Comparison of ENCODE assay signal across 20 mouse cellular contexts in the genomic region with DNA sequence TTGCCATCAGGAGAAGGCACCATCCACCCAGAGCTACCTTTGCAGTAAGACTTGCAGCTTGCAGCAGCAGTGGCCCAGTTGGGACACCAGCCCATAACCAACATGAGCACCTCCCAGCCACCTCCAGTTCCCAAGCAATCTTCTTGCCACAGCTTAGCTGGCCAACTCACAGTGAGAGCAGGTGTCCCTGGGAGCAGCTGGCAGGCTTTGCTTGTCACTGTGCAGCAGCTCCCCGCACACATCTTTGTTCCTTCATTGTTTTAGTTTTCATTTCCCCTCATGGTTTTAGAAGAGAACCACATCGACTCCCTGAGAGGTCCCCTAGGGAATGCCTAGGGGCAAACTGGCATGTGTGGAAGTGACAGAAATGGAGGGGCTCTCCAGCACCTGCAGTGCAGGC. TPM values are rescaled to one million over a fixed set of nuclear protein-coding genes. Genes with fewer than 3 reads are reported as not detected.
DNase-seq lines count a peak whose midpoint lies in the region; ATAC-seq lines count a peak whose summit lies in the region.
"Had no signal": no experiment of that assay in that cellular context is flagged by ENCODE, and none has a peak within 500 bp of the region (broad histone marks: within the 10 kb centered on the region; RNA-seq: fewer than 3 reads in every experiment).

No protein-coding gene starts in this region.

- 67% methylated on average over 2 of the region's 2 CpGs for WGBS in limb, embryonic 12.5 days
- 83% methylated on average over 2 of the region's 2 CpGs for WGBS in limb, embryonic 10.5 days
- 56% methylated on average over 2 of the region's 2 CpGs for WGBS in stomach, embryonic 14.5 days

- no peaks in the 10 kb centered on the region for H3K27me3 ChIP-seq in limb, embryonic 12.5 days
- H3K27me3 ChIP-seq in limb, embryonic 10.5 days (ENCODE audit: low read depth, poor library complexity, severe bottlenecking), result no peaks in the 10 kb centered on the region
- no peaks in the 10 kb centered on the region for H3K27me3 ChIP-seq in stomach, embryonic 14.5 days (ENCODE audit: control insufficient read depth, insufficient read depth, low read length)
- H3K27me3 ChIP-seq: embryonic facial prominence, embryonic 13.5 days; hindbrain, embryonic 15.5 days; neural tube, embryonic 12.5 days had no signal

- no peak for ATAC-seq in limb, embryonic 12.5 days (ENCODE audit: insufficient number of reproducible peaks, insufficient read depth, low FRiP score, low TSS enrichment, low read depth)
- ATAC-seq in stomach, embryonic 14.5 days (ENCODE audit: insufficient number of reproducible peaks, insufficient read depth, low FRiP score, low read depth), result no peak
- no peak for ATAC-seq in activated CD4-positive, CD25-positive, alpha-beta regulatory T cell, adult 4 months
- ATAC-seq: lung, postnatal 0 days had no signal

- 0 out of 2 replicates have a peak overlapping the region, but pooled peaks have one; percentile 4 for H3K9ac ChIP-seq in limb, embryonic 12.5 days (replicated peaks)
- H3K9ac ChIP-seq in stomach, embryonic 14.5 days (replicated peaks; ENCODE audit: low read depth, low read length), result no peak overlapping the region
- H3K9ac ChIP-seq: embryonic facial prominence, embryonic 13.5 days; hindbrain, embryonic 15.5 days; neural tube, embryonic 12.5 days had no signal

- H3K4me1 ChIP-seq in limb, embryonic 12.5 days (replicated peaks), result no peaks in the 10 kb centered on the region
- H3K4me1 ChIP-seq in limb, embryonic 10.5 days, result no peaks in the 10 kb centered on the region
- H3K4me1 ChIP-seq in stomach, embryonic 14.5 days (ENCODE audit: control insufficient read depth, insufficient read depth, low read length), result peaks cover 25% of the 10 kb centered on the region
- H3K4me1 ChIP-seq: embryonic facial prominence, embryonic 13.5 days; hindbrain, embryonic 15.5 days had no signal

- no peaks in the 10 kb centered on the region for H3K9me3 ChIP-seq in limb, embryonic 12.5 days
- H3K9me3 ChIP-seq in limb, embryonic 10.5 days (replicated peaks), result no peaks in the 10 kb centered on the region
- H3K9me3 ChIP-seq in stomach, embryonic 14.5 days (ENCODE audit: control insufficient read depth, low read depth, low read length), result no peaks in the 10 kb centered on the region
- H3K9me3 ChIP-seq: embryonic facial prominence, embryonic 13.5 days; hindbrain, embryonic 15.5 days; neural tube, embryonic 12.5 days had no signal

- H3K36me3 ChIP-seq in limb, embryonic 12.5 days, result peaks cover 35% of the 10 kb centered on the region
- H3K36me3 ChIP-seq in limb, embryonic 10.5 days, result peaks cover 28% of the 10 kb centered on the region
- peaks cover 19% of the 10 kb centered on the region; the same call in 1 of the 2 replicates for H3K36me3 ChIP-seq in stomach, embryonic 14.5 days (ENCODE audit: control insufficient read depth, insufficient read depth, low read length)

- DNase-seq in cerebellum, adult 11-12 months, result peak; percentile 14
- no peak for DNase-seq in cerebellum, adult 11 months
- DNase-seq in limb, embryonic 10.5 days (ENCODE audit: low spot score), result no peak
- peak; percentile 81 for DNase-seq in A20 (ENCODE audit: low read depth, low spot score)
- DNase-seq in frontal cortex, postnatal 25 days (ENCODE audit: low spot score in 2 of 2), result no peak
- DNase-seq: adrenal gland, adult 8-10 months; gastrocnemius, postnatal 14 days; heart, postnatal 36 days; kidney, adult 18-20 months; kidney, postnatal 10 days; liver; right cerebral cortex, postnatal 25 days; thymus, adult 2 months had no signal

- H3K4me2 ChIP-seq in limb, embryonic 12.5 days, result no peak overlapping the region
- no peak overlapping the region for H3K4me2 ChIP-seq in stomach, embryonic 14.5 days (replicated peaks; ENCODE audit: low read depth, low read length)
- H3K4me2 ChIP-seq: embryonic facial prominence, embryonic 13.5 days; hindbrain, embryonic 15.5 days; neural tube, embryonic 12.5 days had no signal

- no peak overlapping the region for H3K4me3 ChIP-seq in limb, embryonic 12.5 days (replicated peaks)
- H3K4me3 ChIP-seq in limb, embryonic 10.5 days, result no peak overlapping the region
- no peak overlapping the region for H3K4me3 ChIP-seq in stomach, embryonic 14.5 days (ENCODE audit: low read depth, low read length)
- H3K4me3 ChIP-seq: embryonic facial prominence, embryonic 13.5 days; hindbrain, embryonic 15.5 days; neural tube, embryonic 12.5 days had no signal

- H3K27ac ChIP-seq in limb, embryonic 12.5 days, result no peak overlapping the region
- no peak overlapping the region for H3K27ac ChIP-seq in limb, embryonic 10.5 days
- peak overlapping the region; percentile 10; the same call in 1 of the 2 replicates for H3K27ac ChIP-seq in stomach, embryonic 14.5 days (ENCODE audit: low read length)
- H3K27ac ChIP-seq: embryonic facial prominence, embryonic 13.5 days; hindbrain, embryonic 15.5 days; neural tube, embryonic 12.5 days had no signal

RNA-seq across cellular contexts. Expression of a gene that starts 35.9 kb away (rescaled TPM):
- 1.3 and 1.5 TPM in 2 replicates for polyA plus RNA-seq in limb, embryonic 12.5 days (2016; fragmentation: Nextera tagmentation; extraction: Ambion mirVana)
- 1.0 and 1.5 TPM in 2 replicates for polyA plus RNA-seq in limb, embryonic 10.5 days (2016; fragmentation: Nextera tagmentation; extraction: Ambion mirVana)
- 16.2 and 17.3 TPM in 2 replicates for polyA plus RNA-seq in stomach, embryonic 14.5 days (2014; fragmentation: Nextera tagmentation; extraction: Ambion mirVana)
- 10 to 100 TPM; 66.1 to 93.0 TPM for polyA plus RNA-seq in activated CD4-positive, CD25-positive, alpha-beta regulatory T cell, adult 4 months (2017; shearing (Covaris generic))

Comparison
In these comparisons a context has a peak if more than half of its experiments do, and no peak if none do; other contexts are left out.
1. DNase-seq: peak in cerebellum, adult 11-12 months (single experiment) and A20 (single experiment); none in cerebellum, adult 11 months (single experiment), limb, embryonic 10.5 days (single experiment) and frontal cortex, postnatal 25 days (0 of 2).